ENCODE assay signal across 22 mouse cellular contexts in genomic region chr1:177007405-177007804, GRCm38 (mm10).
"Had no signal": no experiment of that assay in that cellular context is flagged by ENCODE, and none has a peak within 500 bp of the region (broad histone marks: within the 10 kb centered on the region; RNA-seq: fewer than 3 reads in every experiment).

No protein-coding gene starts in this region.

- H3K27me3 ChIP-seq: limb, embryonic 13.5 days; megakaryocyte, embryonic 14.5 days; midbrain, embryonic 12.5 days; midbrain, embryonic 15.5 days; neural tube, embryonic 12.5 days; neural tube, embryonic 15.5 days had no signal

- DNase-seq: kidney, adult 2 months; kidney, postnatal 25 days; layer of hippocampus, adult 9-11 months; layer of hippocampus, postnatal 36 days; liver, postnatal 0 days; right cerebral cortex, adult 18-20 months; right cerebral cortex, postnatal 14 days; right cerebral cortex, postnatal 4 days; thymus, adult 2 months; thymus, postnatal 14 days; thymus, postnatal 4 days had no signal

- H3K9ac ChIP-seq: limb, embryonic 13.5 days; liver, embryonic 14.5 days; liver, postnatal 0 days; midbrain, embryonic 12.5 days; midbrain, embryonic 15.5 days; neural tube, embryonic 12.5 days; neural tube, embryonic 15.5 days had no signal

- H3K9me3 ChIP-seq: limb, embryonic 10.5 days; limb, embryonic 13.5 days; megakaryocyte, embryonic 14.5 days; midbrain, embryonic 12.5 days; midbrain, embryonic 15.5 days; neural tube, embryonic 12.5 days; neural tube, embryonic 15.5 days had no signal

- H3K36me3 ChIP-seq: limb, embryonic 10.5 days; midbrain, embryonic 12.5 days; midbrain, embryonic 15.5 days; neural tube, embryonic 12.5 days; neural tube, embryonic 15.5 days had no signal

- H3K4me3 ChIP-seq: layer of hippocampus, adult 2 months; limb, embryonic 10.5 days; limb, embryonic 13.5 days; megakaryocyte, embryonic 14.5 days; midbrain, embryonic 12.5 days; midbrain, embryonic 15.5 days; neural tube, embryonic 12.5 days; neural tube, embryonic 15.5 days had no signal

- H3K27ac ChIP-seq: kidney, postnatal 0 days; layer of hippocampus, adult 2 months; limb, embryonic 10.5 days; limb, embryonic 13.5 days; liver, embryonic 14.5 days; midbrain, embryonic 12.5 days; midbrain, embryonic 15.5 days; neural tube, embryonic 12.5 days; neural tube, embryonic 15.5 days; stomach, postnatal 0 days had no signal
